Mouse (Mus musculus): ENCODE results near the gene Ssb. TPM values are rescaled to one million over a fixed set of nuclear protein-coding genes. Genes with fewer than 3 reads are reported as not detected.

Gene Ssb
- total RNA-seq, 2 experiments from 2014 or later, result 56.1 to 59.5 TPM

DNA sequence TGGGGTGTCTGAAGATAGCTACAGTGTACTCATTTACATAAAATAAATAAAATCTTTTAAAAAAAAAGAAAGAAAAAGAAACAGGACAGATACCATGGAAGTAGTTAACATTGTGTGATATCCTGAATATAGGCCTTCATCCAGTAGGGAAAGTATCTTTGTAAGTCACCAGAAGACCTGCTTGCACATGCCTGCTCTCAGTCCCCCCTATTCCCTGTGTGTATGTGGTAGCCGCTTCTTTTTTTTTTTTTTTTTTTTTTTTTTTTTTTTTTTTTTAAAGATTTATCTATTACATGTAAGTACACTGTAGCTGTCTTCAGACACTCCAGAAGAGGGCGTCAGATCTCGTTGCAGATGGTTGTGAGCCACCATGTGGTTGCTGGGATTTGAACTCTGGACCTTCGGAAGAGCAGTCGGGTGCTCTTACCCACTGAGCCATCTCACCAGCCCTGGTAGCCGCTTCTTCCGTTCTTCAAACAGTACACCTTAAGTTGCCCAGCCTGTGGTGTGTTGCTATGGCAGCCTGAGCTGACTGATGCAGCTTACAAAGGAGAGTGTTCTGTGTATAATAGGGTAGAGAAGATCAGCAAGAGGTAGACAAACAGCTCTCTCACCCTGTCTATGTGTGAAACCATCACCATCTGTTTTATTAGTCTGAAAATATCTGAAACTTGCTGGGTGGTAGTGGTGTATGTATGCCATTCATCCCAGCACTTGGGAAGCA is 24.0 kb upstream of the Ssb start:
- intact Hi-C loops (cut with DNase I), result no loop called here
- no peak for TF ChIP-seq CTCF (IDR thresholded peaks at IDR 0.05)
- no peak overlapping the region for H3K27ac ChIP-seq
- H3K4me3 ChIP-seq, result no peak overlapping the region
- DNase-seq, result no peak

DNA sequence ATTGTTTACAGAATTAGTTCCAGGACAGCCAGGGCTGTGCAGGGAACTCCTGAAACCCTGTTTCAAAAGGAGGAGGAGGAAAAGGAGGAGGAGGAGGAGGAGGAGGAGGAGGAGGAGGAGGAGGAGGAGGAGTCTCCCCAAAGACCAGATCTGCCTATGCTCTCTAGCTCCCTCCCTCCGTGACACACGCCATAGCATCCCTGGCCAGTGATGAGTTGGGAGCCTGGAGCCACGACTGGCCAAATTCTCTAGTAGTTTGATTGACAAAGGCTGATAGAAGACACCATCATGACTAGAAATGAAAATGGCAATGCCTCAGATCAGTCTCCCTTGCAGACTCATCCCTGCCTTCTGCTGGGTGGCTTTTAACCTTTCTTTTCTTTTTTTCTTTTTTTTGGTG is 23.4 kb upstream of the Ssb start:
- no peak for TF ChIP-seq CTCF (IDR thresholded peaks at IDR 0.05)

DNA sequence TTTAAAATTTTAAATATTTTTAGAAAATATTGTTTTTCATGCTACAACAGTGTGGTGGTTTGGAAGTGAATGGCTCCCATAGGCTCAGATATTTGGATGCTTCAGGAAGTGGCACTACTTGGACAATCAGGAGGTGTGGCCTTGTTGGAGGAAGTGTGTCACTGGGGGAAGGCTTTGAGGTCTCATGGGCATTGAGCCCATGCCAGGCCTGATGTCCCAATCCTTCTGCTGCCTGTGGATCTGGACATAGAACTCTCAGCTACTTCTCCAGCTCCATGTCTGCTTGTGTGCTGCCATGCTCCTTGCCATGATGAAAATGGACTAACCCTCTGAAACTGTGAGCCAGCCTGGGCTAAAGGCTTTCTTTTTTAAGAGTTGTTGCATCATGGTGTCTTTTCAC is 22.7 kb upstream of the Ssb start:
- no peak overlapping the region for H3K27ac ChIP-seq
- no peak for TF ChIP-seq CTCF (IDR thresholded peaks at IDR 0.05)
- intact Hi-C loops (cut with DNase I), result no loop called here
- no peak overlapping the region for H3K4me3 ChIP-seq
- DNase-seq, result no peak

More for the DNA sequence above, 23.4 kb upstream of the Ssb start:
- no peak for DNase-seq
- Histone ChIP-seq H3K4me3 (no peak overlapping the region), H3K27ac (no peak overlapping the region)
- intact Hi-C loops (cut with DNase I), result no loop called here

DNA sequence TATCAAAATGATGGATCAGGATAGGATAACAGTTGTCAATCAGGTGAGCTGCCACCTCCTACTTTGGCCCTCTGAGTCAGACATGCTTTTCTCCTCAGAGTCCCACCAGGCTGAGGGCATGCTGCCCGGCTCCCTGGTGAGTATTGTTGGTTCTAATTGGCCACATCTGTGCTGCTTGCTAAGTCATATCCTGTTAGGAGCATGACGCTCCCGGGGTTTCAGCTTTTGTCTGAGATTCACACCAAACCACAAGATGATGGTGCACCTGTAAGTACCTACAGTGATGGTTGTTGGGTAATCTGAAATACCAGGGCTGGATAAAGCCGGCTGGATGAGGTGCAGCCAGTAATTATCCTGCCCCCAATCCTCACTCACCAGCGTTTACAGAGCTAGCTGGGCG is 21.1 kb upstream of the Ssb start:
- intact Hi-C loops (cut with DNase I), result no loop called here
- no peak for TF ChIP-seq CTCF (IDR thresholded peaks at IDR 0.05)
- no peak overlapping the region for H3K27ac ChIP-seq
- H3K4me3 ChIP-seq, result no peak overlapping the region
- DNase-seq, result no peak

DNA sequence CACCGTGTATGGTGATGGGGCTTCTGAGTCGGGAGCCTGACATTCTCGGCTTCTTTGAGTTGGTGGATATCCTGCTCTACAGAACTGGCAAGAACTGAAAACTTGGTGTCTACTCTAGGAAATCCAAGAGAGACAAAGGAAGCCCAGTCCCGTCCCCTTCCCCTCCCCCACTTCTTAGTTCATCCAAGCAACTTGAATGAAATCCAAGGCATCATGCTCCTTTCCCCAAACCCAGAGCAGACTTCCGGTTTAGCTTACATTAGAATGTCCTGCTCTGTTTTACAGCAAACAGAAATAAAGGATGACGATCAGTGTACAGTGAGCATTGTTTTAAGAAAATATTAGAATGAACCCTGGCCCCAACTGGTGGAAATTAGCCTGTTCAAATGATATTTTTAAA is 12.1 kb upstream of the Ssb start:
- DNase-seq, result no peak
- intact Hi-C loops (cut with DNase I), result no loop called here
- no peak overlapping the region for H3K4me3 ChIP-seq
- no peak overlapping the region for H3K27ac ChIP-seq
- TF ChIP-seq CTCF (IDR thresholded peaks at IDR 0.05), result no peak

DNA sequence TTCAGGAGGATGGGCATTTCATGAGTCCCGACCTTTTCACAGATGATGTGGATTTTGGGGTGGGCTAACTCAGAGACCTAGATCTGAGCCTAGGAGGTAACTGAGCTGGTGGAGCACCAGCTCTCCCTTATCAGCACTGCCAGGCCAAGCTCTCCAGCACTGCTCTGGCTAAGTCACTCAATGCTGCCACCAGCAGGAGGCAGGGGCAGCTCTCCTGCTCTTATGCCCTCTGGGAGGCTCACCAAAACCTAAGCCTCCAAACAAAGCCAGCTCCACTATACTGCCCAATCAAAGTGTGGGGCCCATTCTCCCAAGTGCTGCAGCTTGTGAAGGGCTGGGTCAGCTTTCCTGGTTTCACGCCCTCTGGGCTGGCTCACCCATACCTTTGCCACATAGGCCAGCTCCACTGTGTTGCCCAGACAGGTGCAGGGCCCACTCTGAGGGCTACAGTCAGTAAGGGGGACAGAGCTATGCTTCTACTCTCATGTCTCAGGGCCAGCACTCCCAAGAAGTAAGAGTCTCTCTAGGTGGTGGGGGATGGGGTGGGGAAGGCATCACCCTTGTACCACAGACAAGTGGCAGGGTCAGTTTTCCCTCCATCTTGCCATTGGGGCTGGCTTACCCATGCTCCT is 9.8 kb upstream of the Ssb start:
- TF ChIP-seq CTCF (IDR thresholded peaks at IDR 0.05), result no peak
- intact Hi-C loops (cut with DNase I), result no loop called here
- H3K27ac ChIP-seq, result no peak overlapping the region

DNA sequence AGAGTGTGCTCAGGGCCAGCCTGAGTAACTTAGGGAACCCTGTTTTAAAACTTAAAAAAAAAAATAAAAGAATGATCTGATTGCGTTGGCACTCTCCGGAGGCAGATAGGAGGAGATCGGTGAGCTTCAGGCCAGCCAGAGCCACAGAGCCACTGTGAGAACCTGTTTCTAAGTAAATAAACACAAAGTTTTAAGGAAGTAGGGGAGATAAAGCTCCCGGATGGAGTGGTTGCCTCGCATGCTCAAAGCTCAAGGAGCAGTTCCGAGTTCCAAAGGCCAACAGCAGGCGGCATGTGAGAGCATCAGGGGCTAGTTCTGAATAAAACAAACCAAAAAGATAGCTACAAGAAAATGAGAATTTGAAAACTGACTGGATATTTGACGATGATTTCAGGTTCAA is 5.0 kb upstream of the Ssb start:
- H3K4me3 ChIP-seq, result no peak overlapping the region
- TF ChIP-seq CTCF (IDR thresholded peaks at IDR 0.05), result no peak
- H3K27ac ChIP-seq, result no peak overlapping the region
- intact Hi-C loops (cut with DNase I), result no loop called here
- no peak for DNase-seq

More for the DNA sequence above, 9.8 kb upstream of the Ssb start:
- H3K4me3 ChIP-seq, result no peak overlapping the region
- no peak for DNase-seq

DNA sequence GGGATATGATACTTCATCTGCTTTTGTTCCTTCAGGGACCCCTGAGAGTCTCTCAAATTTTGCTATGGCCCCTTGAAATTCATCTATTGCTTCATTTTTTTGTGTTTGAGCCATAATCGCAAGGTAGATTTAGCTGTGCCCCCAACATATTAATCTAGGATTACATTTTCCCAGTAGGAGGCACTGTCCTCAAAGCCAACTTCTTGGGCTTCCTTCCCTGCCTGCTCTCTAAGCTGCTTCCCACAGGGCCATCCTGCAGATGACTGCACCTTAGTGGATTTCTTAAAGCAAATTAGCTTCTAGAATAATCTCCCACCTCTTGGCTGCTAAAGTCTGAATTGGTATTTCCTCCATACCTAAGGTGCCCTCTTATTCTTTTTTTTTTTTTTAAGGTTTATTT is 3.5 kb upstream of the Ssb start:
- Histone ChIP-seq H3K27ac (no peak overlapping the region), H3K4me3 (no peak overlapping the region)
- no peak for DNase-seq
- peak; percentile 40 for TF ChIP-seq CTCF (IDR thresholded peaks at IDR 0.05)
- intact Hi-C loops (cut with DNase I), result no loop called here

DNA sequence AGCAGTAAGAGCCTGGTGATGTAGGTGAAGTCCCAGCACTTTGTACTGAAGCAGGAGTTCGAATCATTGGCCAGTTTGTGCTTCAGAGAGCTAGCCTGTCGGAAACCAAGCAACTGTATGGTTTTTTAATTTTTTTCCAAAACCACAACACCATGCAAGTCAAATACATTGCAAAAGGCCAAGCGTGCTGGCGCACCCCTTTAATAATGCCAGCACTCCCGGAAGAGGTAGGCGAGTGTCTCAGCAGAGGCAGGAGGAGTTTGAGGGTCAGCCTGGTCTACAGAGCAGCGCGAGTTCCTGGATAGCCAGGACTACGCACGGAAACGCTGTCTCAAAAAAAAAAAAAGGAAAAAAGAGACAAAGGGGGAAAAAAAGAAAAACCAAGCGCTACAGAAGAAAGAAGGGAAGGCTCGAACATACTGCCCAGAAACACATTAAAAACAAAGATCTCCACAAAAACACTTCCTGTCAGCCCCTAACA is 350 bp upstream of the Ssb start:
- intact Hi-C loops (cut with DNase I), result loop anchor here (5.0 kb wide), 1 partner anchor 59 kb away; no protein-coding TSS in a partner anchor
- no peak for TF ChIP-seq CTCF (IDR thresholded peaks at IDR 0.05)
- Histone ChIP-seq H3K27ac (peak overlapping the region; percentile 92), H3K4me3 (peak overlapping the region; percentile 90)
- peak; percentile 30 for DNase-seq

DNA sequence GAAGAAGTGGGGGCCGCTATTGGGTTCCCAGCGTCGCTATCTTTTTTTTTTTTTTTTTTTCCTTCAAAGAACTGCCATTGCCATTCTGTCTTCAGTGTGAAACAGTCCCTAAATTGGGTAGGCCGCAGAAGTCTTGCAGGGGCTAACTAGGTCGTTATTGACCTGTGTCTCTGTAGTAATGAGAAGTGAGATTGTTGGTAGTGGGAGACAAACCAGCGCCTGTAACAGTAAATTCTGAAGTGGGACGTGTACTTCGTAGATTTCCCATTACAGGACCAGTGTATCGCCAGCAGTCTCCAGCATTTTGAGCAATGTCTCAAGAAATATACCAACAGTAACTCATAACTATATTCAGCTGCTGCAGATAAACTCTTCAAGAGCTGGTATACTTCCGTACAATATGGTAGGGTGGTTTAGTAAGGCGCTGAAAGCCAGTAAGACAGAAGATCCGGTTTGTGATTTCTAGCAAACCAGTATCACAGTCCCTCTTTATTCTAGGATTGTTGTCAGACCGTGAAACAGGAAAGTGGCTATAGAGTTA is 825 bp downstream of the Ssb start:
- TF ChIP-seq CTCF (IDR thresholded peaks at IDR 0.05), result no peak
- intact Hi-C loops (cut with DNase I), result loop anchor here (5.0 kb wide), 1 partner anchor 60 kb away; no protein-coding TSS in a partner anchor
- DNase-seq, result no peak

DNA sequence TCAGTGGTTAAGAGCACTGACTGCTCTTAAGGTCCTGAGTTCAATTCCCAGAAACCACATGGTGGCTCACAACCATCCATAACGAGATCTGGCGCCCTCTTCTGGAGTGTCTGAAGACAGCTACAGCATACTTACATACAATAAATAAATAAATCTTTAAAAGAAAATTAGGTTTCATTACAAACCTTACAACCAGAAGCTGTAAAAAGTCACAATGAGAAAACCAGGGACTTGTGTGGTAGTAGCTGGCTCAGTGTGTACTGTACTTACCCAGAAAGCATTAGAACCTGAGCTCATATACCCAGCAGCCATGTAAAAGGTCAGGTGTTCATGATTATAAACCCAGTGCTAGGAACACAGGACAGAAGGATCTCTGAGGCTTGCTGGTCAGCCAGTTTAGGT is 22.6 kb downstream of the Ssb start:
- TF ChIP-seq CTCF (IDR thresholded peaks at IDR 0.05), result peak; percentile 29; the same call in 1 of the 2 replicates
- DNase-seq, result no peak
- Histone ChIP-seq H3K27ac (no peak overlapping the region), H3K4me3 (no peak overlapping the region)
- intact Hi-C loops (cut with DNase I), result loop anchor here (5.0 kb wide), 1 partner anchor 82 kb away; no protein-coding TSS in a partner anchor

More for the DNA sequence above, 825 bp downstream of the Ssb start:
- Histone ChIP-seq H3K4me3 (peak overlapping the region; percentile 90), H3K27ac (peak overlapping the region; percentile 92)

DNA sequence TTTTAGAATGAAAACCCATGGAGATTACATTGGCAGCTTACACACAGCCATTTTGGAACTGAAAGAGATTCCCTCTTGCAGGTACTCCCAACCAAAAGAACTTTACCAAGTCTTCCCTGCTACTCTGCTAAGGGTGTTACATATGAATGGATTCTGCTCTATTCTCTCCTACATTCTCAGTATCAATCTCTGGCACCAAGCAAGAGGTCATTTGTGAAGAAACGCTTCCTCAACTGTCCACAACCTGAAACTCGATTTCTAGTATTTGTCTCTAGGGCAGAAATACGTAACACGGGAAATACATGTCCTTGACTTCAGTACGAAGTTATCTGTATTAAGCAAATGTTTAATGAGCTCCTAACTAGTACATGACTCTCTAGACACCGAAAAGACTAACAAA is 23.2 kb downstream of the Ssb start:
- DNase-seq, result no peak
- peak overlapping the region; percentile 83; the same call in 1 of the 2 replicates for H3K27ac ChIP-seq
- intact Hi-C loops (cut with DNase I), result loop anchor here (5.0 kb wide), 1 partner anchor 82 kb away; no protein-coding TSS in a partner anchor
- TF ChIP-seq CTCF (IDR thresholded peaks at IDR 0.05), result no peak
- H3K4me3 ChIP-seq, result peak overlapping the region; percentile 90

DNA sequence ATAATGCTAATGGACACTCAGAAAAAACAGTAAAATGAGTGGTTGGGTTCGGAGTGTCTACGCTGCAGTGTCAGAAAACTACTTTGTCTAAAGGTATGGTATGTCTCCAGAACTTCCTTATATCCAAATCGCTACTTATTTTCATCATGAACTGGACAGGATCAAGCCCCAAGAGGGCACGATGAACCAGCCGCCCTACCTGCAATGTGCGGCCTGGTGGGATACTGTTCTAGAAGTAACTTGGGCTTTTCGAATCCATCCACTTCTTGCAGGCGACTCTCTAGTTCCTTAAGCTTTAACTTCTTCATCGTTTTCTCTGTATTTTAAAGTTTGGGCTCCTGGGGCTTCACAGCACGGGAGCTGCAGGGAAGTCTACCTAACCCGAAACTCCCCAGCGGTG is 23.7 kb downstream of the Ssb start:
- Histone ChIP-seq H3K4me3 (peak overlapping the region; percentile 90), H3K27ac (peak overlapping the region; percentile 83)
- DNase-seq, result no peak
- intact Hi-C loops (cut with DNase I), result no loop called here
- TF ChIP-seq CTCF (IDR thresholded peaks at IDR 0.05), result no peak
